In the genomic region with DNA sequence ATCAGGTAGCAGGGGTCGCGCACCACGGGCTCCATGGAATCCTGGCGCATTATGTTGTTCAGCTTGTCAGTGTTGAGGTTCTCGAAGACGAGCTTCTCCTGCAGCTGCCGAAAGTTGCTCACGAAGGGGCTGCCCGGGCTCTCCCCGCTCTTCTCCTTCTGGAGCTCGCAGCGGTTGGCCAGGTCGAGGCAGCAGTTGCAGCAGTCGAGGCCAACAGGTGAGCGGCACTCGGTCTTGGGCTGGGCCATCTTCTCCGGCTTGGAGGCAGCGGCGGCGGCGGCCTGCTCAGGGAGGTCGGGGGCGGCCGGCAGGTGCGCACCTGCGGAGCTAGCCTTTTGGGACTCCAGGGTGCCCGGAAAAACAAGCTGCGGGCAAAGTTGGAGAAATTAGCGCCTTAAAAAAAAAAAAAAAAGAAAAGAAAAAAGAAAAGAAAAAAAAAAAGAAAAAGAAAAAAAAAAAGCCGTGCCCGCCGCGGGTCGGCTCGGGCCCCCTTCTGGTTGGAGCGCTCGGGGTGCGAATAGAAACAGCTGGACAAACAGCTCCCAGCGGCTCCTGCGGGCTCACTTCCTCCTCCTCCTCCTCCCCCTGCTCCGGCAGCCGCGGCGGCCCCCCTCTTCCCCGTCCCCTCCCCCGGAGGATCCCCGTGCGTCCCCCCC, we compare ENCODE assay signal across 8 mouse cellular contexts. TPM values are rescaled to one million over a fixed set of nuclear protein-coding genes. Genes with fewer than 3 reads are reported as not detected.
DNase-seq lines count a peak whose midpoint lies in the region; ATAC-seq lines count a peak whose summit lies in the region.

No protein-coding gene starts in this region.

- ATAC-seq in embryonic facial prominence, embryonic 11.5 days (replicated peaks; ENCODE audit: insufficient number of reproducible peaks, low FRiP score, low TSS enrichment, low read depth), result no peak
- ATAC-seq in neural tube, embryonic 15.5 days (ENCODE audit: low FRiP score), result no peak

- peak overlapping the region; percentile 84 for H3K4me2 ChIP-seq in embryonic facial prominence, embryonic 11.5 days (ENCODE audit: low read depth, low read length)
- H3K4me2 ChIP-seq in neural tube, embryonic 15.5 days, result peak overlapping the region; percentile 76

- peaks cover 18% of the 10 kb centered on the region for H3K27me3 ChIP-seq in embryonic facial prominence, embryonic 11.5 days (ENCODE audit: control insufficient read depth, insufficient read depth, low read length)
- peaks cover 50% of the 10 kb centered on the region for H3K27me3 ChIP-seq in neural tube, embryonic 15.5 days (replicated peaks)

- no peak overlapping the region for H3K27ac ChIP-seq in embryonic facial prominence, embryonic 11.5 days (replicated peaks; ENCODE audit: low read depth, low read length)
- no peak overlapping the region for H3K27ac ChIP-seq in neural tube, embryonic 15.5 days (replicated peaks)

- no peaks in the 10 kb centered on the region for H3K4me1 ChIP-seq in embryonic facial prominence, embryonic 11.5 days (ENCODE audit: control insufficient read depth, insufficient read depth, low read length)
- H3K4me1 ChIP-seq in neural tube, embryonic 15.5 days, result peaks cover 13% of the 10 kb centered on the region

- no peaks in the 10 kb centered on the region for H3K9me3 ChIP-seq in embryonic facial prominence, embryonic 11.5 days (replicated peaks; ENCODE audit: control insufficient read depth, low read length)
- H3K9me3 ChIP-seq in neural tube, embryonic 15.5 days (replicated peaks), result no peaks in the 10 kb centered on the region

- 22% methylated on average over 45 of the region's 48 CpGs for WGBS in embryonic facial prominence, embryonic 11.5 days
- WGBS in neural tube, embryonic 15.5 days, result 20% methylated on average over 29 of the region's 48 CpGs

- H3K4me3 ChIP-seq in embryonic facial prominence, embryonic 11.5 days (ENCODE audit: low read depth, low read length), result peak overlapping the region; percentile 42
- peak overlapping the region; percentile 52 for H3K4me3 ChIP-seq in neural tube, embryonic 15.5 days (replicated peaks)

- no peaks in the 10 kb centered on the region for H3K36me3 ChIP-seq in embryonic facial prominence, embryonic 11.5 days (replicated peaks; ENCODE audit: control insufficient read depth, insufficient read depth, low read depth, low read length)
- no peaks in the 10 kb centered on the region for H3K36me3 ChIP-seq in neural tube, embryonic 15.5 days

- H3K9ac ChIP-seq in embryonic facial prominence, embryonic 11.5 days (replicated peaks; ENCODE audit: low read length), result no peak overlapping the region
- H3K9ac ChIP-seq in neural tube, embryonic 15.5 days (replicated peaks), result no peak overlapping the region

- intact Hi-C loops in left cerebral cortex, postnatal 4 days (cut with DNase I), result loop anchor here (10.0 kb wide), 1 partner anchor 104 kb away; no protein-coding TSS in a partner anchor

- peak; percentile 0 for DNase-seq in left cerebral cortex, postnatal 4 days
- DNase-seq in left cerebral cortex, adult 9 months (ENCODE audit: low spot score in 2 of 2), result no peak
- DNase-seq in embryonic facial prominence, embryonic 11.5 days (ENCODE audit: low spot score), result peak; percentile 17
- DNase-seq in induced T-regulatory cell, adult 2 months (ENCODE audit: low read depth), result peak; percentile 12
- DNase-seq in lung, adult 18-20 months, result peak; percentile 9 to 14
- no peak for DNase-seq in layer of hippocampus, adult 9-11 months
- no peak for DNase-seq in frontal cortex, postnatal 25 days (ENCODE audit: low spot score in 2 of 2)

RNA-seq across cellular contexts. Expression of a gene that starts 2.1 kb away (rescaled TPM):
- total RNA-seq in left cerebral cortex, postnatal 4 days (2021), result 10 to 100 TPM; 49.2 to 53.1 TPM
- 137 and 141 TPM in 2 replicates for polyA plus RNA-seq in embryonic facial prominence, embryonic 11.5 days (2014; fragmentation: Nextera tagmentation; extraction: Ambion mirVana)
- 128 and 132 TPM in 2 replicates for polyA plus RNA-seq in neural tube, embryonic 15.5 days (2015; fragmentation: Nextera tagmentation; extraction: Ambion mirVana)

Comparison
In these comparisons a context has a peak if more than half of its experiments do, and no peak if none do; other contexts are left out.
1. DNase-seq: peak in left cerebral cortex, postnatal 4 days (single experiment), embryonic facial prominence, embryonic 11.5 days (single experiment), induced T-regulatory cell, adult 2 months (single experiment) and lung, adult 18-20 months (2 of 2); none in left cerebral cortex, adult 9 months (0 of 2), layer of hippocampus, adult 9-11 months (single experiment) and frontal cortex, postnatal 25 days (0 of 2).